Mouse (Mus musculus): ENCODE measurements around the gene Rad51b. TPM values are rescaled to one million over a fixed set of nuclear protein-coding genes. Genes with fewer than 3 reads are reported as not detected.

Rad51b gene
- polyA plus RNA-seq, 1 experiment from 2014 or later, result 7.1 TPM

GRCm38 (mm10) chr12:79389971-79390370, 92.9 kb downstream of the Rad51b start:
- Histone ChIP-seq H3K4me3 (no peak overlapping the region), H3K9me3 (no peaks in the 10 kb centered on the region), H3K27ac (no peak overlapping the region), H3K27me3 (ENCODE audit: poor library complexity, severe bottlenecking) (no peaks in the 10 kb centered on the region), H3K4me1 (peaks cover 11% of the 10 kb centered on the region), H3K36me3 (replicated peaks) (no peaks in the 10 kb centered on the region)
- DNase-seq (ENCODE audit: extremely low spot score, low spot score), result no peak

- Histone ChIP-seq H3K36me3 (replicated peaks) (no peaks in the 10 kb centered on the region), H3K27ac (no peak overlapping the region), H3K27me3 (ENCODE audit: poor library complexity, severe bottlenecking) (no peaks in the 10 kb centered on the region), H3K9me3 (no peaks in the 10 kb centered on the region), H3K4me1 (peaks cover 11% of the 10 kb centered on the region), H3K4me3 (no peak overlapping the region)
- DNase-seq (ENCODE audit: extremely low spot score, low spot score), result no peak
- 94% methylated on average over 2 of the region's 2 CpGs for WGBS
These were observed 96.6 kb downstream of the Rad51b start for GRCm38 (mm10) chr12:79393636-79394035.

GRCm38 (mm10) chr12:79403992-79404391, 106.9 kb downstream of the Rad51b start:
- WGBS, result 77% methylated on average over 3 of the region's 3 CpGs
- no peaks in the 10 kb centered on the region for H3K36me3 ChIP-seq (replicated peaks)
- H3K9me3 ChIP-seq, result no peaks in the 10 kb centered on the region
- H3K4me1 ChIP-seq, result peaks cover 4% of the 10 kb centered on the region
- H3K4me3 ChIP-seq, result no peak overlapping the region
- no peak for DNase-seq (ENCODE audit: extremely low spot score, low spot score)
- H3K27me3 ChIP-seq (ENCODE audit: poor library complexity, severe bottlenecking), result no peaks in the 10 kb centered on the region
- H3K27ac ChIP-seq, result no peak overlapping the region

- H3K4me3 ChIP-seq, result no peak overlapping the region
- peaks cover 9% of the 10 kb centered on the region for H3K4me1 ChIP-seq
- whole genome bisulfite sequencing, result 70% methylated on average over 1 of the region's 1 CpGs
- H3K36me3 ChIP-seq (replicated peaks), result no peaks in the 10 kb centered on the region
- H3K27me3 ChIP-seq (ENCODE audit: poor library complexity, severe bottlenecking), result no peaks in the 10 kb centered on the region
- no peak for DNase-seq (ENCODE audit: extremely low spot score, low spot score)
- no peak overlapping the region for H3K27ac ChIP-seq
- H3K9me3 ChIP-seq, result no peaks in the 10 kb centered on the region
These were observed 107.4 kb downstream of the Rad51b start for GRCm38 (mm10) chr12:79404494-79404893.

GRCm38 (mm10) chr12:79408677-79409076, 111.6 kb downstream of the Rad51b start:
- Histone ChIP-seq H3K36me3 (replicated peaks) (no peaks in the 10 kb centered on the region), H3K4me3 (no peak overlapping the region), H3K4me1 (peaks cover 13% of the 10 kb centered on the region), H3K9me3 (no peaks in the 10 kb centered on the region), H3K27ac (no peak overlapping the region), H3K27me3 (ENCODE audit: poor library complexity, severe bottlenecking) (no peaks in the 10 kb centered on the region)
- no peak for DNase-seq (ENCODE audit: extremely low spot score, low spot score)
- WGBS, result 73% methylated on average over 2 of the region's 2 CpGs

GRCm38 (mm10) chr12:79409126-79409860, 112.2 kb downstream of the Rad51b start:
- H3K27me3 ChIP-seq (ENCODE audit: poor library complexity, severe bottlenecking), result no peaks in the 10 kb centered on the region
- no peak overlapping the region for H3K4me3 ChIP-seq
- H3K4me1 ChIP-seq, result peaks cover 13% of the 10 kb centered on the region
- DNase-seq (ENCODE audit: extremely low spot score, low spot score), result no peak
- no peaks in the 10 kb centered on the region for H3K36me3 ChIP-seq (replicated peaks)
- no peaks in the 10 kb centered on the region for H3K9me3 ChIP-seq
- no peak overlapping the region for H3K27ac ChIP-seq
- 57% methylated on average over 4 of the region's 4 CpGs for WGBS

- Histone ChIP-seq H3K36me3 (replicated peaks) (no peaks in the 10 kb centered on the region), H3K27me3 (ENCODE audit: poor library complexity, severe bottlenecking) (no peaks in the 10 kb centered on the region), H3K9me3 (no peaks in the 10 kb centered on the region), H3K4me3 (no peak overlapping the region), H3K27ac (no peak overlapping the region), H3K4me1 (peaks cover 13% of the 10 kb centered on the region)
- DNase-seq (ENCODE audit: extremely low spot score, low spot score), result no peak
- 96% methylated on average over 8 of the region's 8 CpGs for WGBS
These were observed 115.9 kb downstream of the Rad51b start for GRCm38 (mm10) chr12:79412894-79413507.

GRCm38 (mm10) chr12:79417360-79417759, 120.3 kb downstream of the Rad51b start:
- no peak overlapping the region for H3K27ac ChIP-seq

GRCm38 (mm10) chr12:79420605-79421004, 123.5 kb downstream of the Rad51b start:
- Histone ChIP-seq H3K27ac (no peak overlapping the region), H3K27me3 (ENCODE audit: poor library complexity, severe bottlenecking) (no peaks in the 10 kb centered on the region), H3K36me3 (replicated peaks) (no peaks in the 10 kb centered on the region), H3K4me3 (no peak overlapping the region), H3K9me3 (no peaks in the 10 kb centered on the region), H3K4me1 (0 out of 2 replicates have a peak, but pooled peaks cover 7% of the 10 kb centered on the region)
- whole genome bisulfite sequencing, result 24% methylated on average over 6 of the region's 6 CpGs
- DNase-seq (ENCODE audit: extremely low spot score, low spot score), result no peak

More at GRCm38 (mm10) chr12:79417360-79417759, 120.3 kb downstream of the Rad51b start:
- 0 out of 2 replicates have a peak, but pooled peaks cover 7% of the 10 kb centered on the region for H3K4me1 ChIP-seq
- no peak overlapping the region for H3K4me3 ChIP-seq
- H3K36me3 ChIP-seq (replicated peaks), result no peaks in the 10 kb centered on the region
- no peaks in the 10 kb centered on the region for H3K27me3 ChIP-seq (ENCODE audit: poor library complexity, severe bottlenecking)
- 87% methylated on average over 6 of the region's 6 CpGs for WGBS
- no peak for DNase-seq (ENCODE audit: extremely low spot score, low spot score)
- H3K9me3 ChIP-seq, result no peaks in the 10 kb centered on the region

- Histone ChIP-seq H3K36me3 (replicated peaks) (no peaks in the 10 kb centered on the region), H3K27ac (peak overlapping the region; percentile 67), H3K4me1 (peaks cover 31% of the 10 kb centered on the region), H3K4me3 (no peak overlapping the region), H3K9me3 (no peaks in the 10 kb centered on the region), H3K27me3 (ENCODE audit: poor library complexity, severe bottlenecking) (no peaks in the 10 kb centered on the region)
- no peak for DNase-seq (ENCODE audit: extremely low spot score, low spot score)
- WGBS, result 73% methylated on average over 7 of the region's 7 CpGs
These were observed 132.6 kb downstream of the Rad51b start for GRCm38 (mm10) chr12:79429507-79430291.

- Histone ChIP-seq H3K4me1 (peaks cover 46% of the 10 kb centered on the region), H3K9me3 (no peaks in the 10 kb centered on the region), H3K36me3 (replicated peaks) (no peaks in the 10 kb centered on the region), H3K27me3 (ENCODE audit: poor library complexity, severe bottlenecking) (no peaks in the 10 kb centered on the region), H3K4me3 (no peak overlapping the region), H3K27ac (no peak overlapping the region)
- 77% methylated on average over 4 of the region's 4 CpGs for WGBS
- DNase-seq (ENCODE audit: extremely low spot score, low spot score), result no peak
These were observed 134.1 kb downstream of the Rad51b start for GRCm38 (mm10) chr12:79431138-79431537.

- Histone ChIP-seq H3K27me3 (ENCODE audit: poor library complexity, severe bottlenecking) (no peaks in the 10 kb centered on the region), H3K4me1 (peaks cover 54% of the 10 kb centered on the region), H3K4me3 (no peak overlapping the region), H3K36me3 (replicated peaks) (no peaks in the 10 kb centered on the region), H3K9me3 (no peaks in the 10 kb centered on the region), H3K27ac (peak overlapping the region; percentile 20)
- DNase-seq (ENCODE audit: extremely low spot score, low spot score), result no peak
- WGBS, result 32% methylated on average over 7 of the region's 7 CpGs
These were observed 136.8 kb downstream of the Rad51b start for GRCm38 (mm10) chr12:79433724-79434442.

Measured in forebrain, embryonic 10.5 days (tissue).